Mouse (Mus musculus): ENCODE measurements around the gene Prune1.
A peak's percentile ranks its signal among the peaks of the same experiment; 100 is the strongest.

The Prune1 gene

DNA sequence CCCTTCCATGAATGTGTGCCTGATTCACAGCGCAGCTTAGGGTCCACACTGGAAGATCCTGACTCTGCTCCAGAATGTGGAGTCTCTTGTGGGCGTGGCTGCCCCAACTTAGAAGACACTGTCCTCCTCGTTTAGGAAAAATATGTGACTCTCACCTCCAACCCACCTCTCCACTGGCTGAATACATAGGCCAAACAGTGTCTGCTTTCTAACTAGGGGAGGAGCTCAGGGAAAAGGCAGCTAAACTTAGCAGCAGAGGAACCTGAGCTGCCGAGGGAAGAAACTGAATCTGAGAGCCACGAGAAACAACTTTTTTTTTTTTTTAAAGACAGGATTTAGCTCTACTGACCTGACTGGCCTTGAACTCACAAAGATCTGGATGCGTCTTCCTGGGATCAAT is 6.7 kb downstream of the Prune1 start:
- no peak for DNase-seq

- no peak for DNase-seq
Measured at GRCm38 (mm10) chr3:95274453-95274852, 7.4 kb downstream of the Prune1 start.

DNA sequence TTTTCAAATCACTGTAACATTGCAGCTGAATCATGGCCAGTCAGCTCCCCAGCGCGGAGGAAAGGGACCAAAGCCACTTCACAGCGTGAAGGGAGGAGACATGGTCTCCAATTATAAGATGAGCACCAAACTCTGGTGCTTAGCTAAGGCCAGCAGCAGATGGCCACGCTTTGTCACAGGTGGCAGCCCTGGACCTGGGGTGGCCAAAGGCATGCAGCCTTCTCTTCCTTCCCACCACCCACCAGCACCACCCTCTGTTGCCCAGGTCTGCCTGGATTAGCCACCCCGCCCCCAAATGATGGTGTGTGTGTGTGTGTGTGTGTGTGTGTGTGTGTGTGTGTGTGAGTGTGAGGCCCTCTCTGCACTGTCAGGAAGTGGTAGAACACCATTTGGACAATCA is 8.4 kb downstream of the Prune1 start:
- no peak for DNase-seq

DNA sequence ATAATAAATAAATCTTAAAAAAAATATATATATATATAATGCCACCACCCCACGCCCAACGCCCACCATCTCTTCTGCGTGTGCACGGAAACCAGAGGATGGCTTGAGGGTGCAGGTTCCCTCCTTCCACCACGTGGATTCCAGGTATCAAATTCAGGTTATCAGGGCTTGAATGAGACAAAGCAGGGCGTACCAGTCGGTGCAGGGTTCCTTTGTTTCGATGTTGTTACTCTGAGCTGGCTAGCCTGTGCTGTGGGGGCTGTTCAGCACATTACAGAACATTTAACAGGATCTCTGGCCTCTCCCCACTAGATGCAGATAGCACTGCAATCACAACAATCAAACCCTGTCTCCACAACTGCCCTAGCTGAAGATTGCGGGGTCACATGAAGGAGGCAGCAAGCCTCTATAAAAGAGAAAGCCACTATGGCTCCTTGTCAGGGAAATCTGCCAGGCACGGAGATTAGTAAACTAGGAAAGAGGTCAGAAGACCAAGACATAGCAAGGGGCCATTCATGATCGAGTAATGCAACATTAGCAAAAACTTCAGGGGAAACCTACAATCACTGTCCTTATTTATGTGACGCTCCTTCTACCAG is 11.0 kb downstream of the Prune1 start:
- no peak for DNase-seq

DNA sequence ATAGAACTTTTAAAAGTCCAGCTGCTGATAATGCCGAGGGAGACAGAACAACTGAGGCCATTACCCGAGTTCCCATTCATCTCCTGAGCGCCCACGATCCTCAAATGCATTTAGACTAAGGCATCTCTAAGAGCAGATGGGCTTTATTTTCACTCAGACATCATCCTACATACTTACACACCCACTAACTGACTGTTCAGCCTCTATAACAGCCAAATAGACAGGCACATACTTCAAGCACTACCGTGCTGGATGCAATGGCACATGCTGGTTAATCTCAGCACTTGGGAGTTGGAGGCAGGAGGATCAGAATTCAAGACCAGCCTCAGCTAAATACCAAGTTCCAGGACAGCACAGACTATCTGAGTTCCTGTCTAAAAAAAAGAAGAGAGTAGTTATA is 12.1 kb downstream of the Prune1 start:
- peak; percentile 51 for DNase-seq

- no peak for DNase-seq
Measured at GRCm38 (mm10) chr3:95267855-95268254, 14.0 kb downstream of the Prune1 start.

- no peak for DNase-seq
Measured at GRCm38 (mm10) chr3:95266052-95266451, 15.8 kb downstream of the Prune1 start.

DNA sequence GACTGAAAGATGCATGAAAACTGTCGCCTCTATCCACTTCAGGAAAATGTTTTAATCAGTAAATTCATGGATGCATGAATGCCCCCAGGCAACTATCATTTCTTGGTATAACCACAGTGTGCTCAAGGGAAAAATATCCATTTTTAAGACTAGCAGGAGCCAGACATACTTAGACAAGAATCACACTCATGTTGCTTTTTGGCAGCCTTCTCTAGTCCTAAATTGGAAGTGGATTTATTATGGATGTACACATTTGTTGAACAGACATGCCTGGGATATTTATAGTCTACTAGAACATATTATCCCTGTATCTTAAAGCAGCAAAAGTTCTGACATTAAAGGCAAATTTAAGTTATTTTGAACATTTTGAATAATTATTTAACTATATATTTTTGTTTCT is 17.2 kb downstream of the Prune1 start:
- no peak for DNase-seq

DNA sequence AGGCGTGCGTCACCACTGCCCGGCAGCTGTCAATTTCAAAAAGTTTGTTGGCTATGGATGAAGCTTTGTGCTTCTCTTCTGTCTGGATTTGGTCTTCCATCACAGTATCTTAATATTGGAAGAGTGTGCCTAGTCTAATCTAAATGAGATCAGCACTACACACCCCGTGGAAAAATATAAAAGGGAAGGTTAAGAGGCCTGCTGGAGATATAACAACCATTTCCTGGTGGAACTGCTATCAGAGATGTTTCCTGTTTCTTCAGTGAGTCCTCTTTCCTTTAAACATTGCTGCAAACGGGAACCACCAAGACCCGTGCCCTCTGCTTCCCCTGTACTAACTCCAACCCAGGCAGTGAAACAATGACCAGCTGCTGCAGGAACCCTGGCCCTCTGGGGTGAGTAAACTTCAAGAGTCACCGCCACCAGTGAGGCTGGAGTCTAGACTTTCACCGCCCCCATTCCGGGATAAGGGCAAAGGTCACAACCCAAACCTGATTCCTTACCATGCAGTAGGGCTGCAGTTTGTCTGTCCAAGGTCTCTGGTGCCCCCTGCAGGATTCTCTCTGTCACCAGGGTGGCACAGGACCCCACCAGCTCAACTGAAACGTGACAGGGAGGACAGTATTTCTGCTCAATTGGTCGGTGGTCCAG is 18.7 kb downstream of the Prune1 start:
- DNase-seq, result peak; percentile 57

DNA sequence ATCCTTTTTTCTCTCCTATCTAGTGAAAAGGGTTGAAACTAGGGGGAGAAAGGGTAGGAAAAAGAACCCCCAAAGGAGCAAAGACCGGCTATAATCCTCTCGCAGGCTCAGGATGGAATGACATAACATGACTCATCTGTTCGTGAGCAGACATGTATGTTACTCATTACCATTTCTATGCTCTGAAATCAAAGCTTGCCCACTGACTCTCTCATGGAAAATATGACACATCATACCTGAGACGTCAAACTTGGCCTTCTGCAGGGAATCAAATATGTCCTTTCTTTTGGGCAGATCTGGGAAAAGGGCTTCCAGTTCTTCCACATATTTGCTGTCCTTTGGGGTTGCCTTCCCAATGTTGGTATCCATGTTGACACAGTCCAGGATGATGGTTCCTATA is 19.9 kb downstream of the Prune1 start:
- no peak for DNase-seq

- DNase-seq, result no peak
Measured at GRCm38 (mm10) chr3:95256931-95257330, 24.9 kb downstream of the Prune1 start.

- DNase-seq, result no peak
Measured at GRCm38 (mm10) chr3:95250783-95251424, 31.0 kb downstream of the Prune1 start, which contains the start of gene Bnipl. Bnipl (minus strand) TSS chr3:95251193.

DNA sequence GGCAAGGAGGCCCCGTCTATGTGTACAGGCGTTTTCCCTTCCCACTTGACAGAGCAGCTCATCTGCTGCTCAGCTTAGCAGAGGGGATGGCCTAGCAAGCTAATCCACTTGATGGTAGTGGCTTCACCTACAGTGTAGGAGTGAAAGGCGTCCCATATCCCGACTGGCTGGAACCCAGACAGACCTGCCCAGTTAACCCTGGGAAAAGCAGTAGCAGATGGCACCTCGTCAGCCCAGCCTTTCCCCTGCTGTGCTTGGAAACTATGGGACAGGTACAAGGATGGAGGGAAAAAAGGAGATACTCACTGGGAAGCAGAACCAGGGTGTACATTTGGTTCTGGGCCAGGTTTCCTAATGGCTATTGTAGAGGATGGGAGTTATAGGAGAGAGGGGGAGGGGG is 31.5 kb downstream of the Prune1 start:
- DNase-seq, result no peak

GRCm38 (mm10) chr3:95247660-95248336 is 34.1 kb downstream of the Prune1 start:
- DNase-seq, result no peak

DNA sequence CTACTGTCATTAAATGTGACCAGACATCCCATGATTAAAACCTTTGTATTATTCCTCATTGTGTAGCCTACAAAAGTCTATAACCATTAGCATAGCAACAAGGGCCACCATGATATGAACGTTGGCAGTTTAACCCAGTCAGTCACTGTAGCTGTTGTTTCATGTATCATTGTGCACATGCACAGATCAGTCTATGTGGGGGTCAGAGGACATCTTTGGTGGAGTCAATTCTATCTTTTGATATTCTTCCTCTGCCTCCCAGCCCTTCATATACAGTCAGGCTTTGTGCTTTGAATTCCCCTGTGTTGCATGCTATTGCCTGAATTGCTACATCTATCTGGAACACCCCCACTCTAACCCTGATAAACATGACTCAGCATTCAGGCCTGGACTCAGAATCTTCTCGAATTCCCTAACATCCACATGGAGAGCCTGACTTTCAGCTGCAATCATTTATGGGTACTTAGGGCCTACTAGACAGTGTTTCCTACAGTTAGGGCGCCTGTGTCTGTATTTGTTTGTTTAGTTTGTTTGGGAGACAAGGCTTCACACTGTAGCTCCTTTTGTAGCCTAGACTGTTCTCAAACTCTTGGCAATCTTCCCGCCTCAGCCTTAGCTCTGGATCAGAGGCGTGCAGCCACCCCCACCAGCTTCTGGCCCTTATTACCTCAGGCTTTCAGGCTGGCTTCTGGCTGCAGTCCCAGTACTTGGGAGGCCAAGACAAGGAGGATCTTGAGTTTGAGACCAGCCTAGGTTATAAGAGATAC is 35.2 kb downstream of the Prune1 start:
- peak; percentile 71 for DNase-seq

GRCm38 (mm10) chr3:95243086-95243485 is 38.8 kb downstream of the Prune1 start:
- DNase-seq, result no peak

DNA sequence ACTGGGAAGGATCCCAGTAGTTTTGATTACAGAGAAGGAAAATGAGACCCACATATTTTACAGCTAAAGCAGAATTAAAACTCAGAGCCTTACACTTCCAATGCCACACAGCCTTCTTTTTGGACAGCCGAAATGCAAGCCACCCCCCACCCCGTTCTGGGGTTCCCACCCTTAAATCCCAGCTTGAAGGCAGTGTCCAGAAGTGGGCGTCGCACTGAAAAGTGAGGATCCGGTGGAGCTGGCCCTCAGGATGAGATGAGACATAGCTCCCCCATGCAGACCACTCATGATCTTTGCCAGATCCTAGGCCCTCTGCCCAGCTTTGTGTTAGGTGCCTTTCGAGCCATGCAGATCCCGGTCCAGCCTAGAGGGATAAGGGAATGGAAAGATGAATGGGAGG is 40.4 kb downstream of the Prune1 start, which contains the start of gene Gm128:
Gene Gm128 (minus strand): TSS at position 101 of the 400 bp plus-strand sequence.
- no peak for DNase-seq

- DNase-seq, result no peak
Measured at GRCm38 (mm10) chr3:95240900-95241299, 41.0 kb downstream of the Prune1 start.

DNA sequence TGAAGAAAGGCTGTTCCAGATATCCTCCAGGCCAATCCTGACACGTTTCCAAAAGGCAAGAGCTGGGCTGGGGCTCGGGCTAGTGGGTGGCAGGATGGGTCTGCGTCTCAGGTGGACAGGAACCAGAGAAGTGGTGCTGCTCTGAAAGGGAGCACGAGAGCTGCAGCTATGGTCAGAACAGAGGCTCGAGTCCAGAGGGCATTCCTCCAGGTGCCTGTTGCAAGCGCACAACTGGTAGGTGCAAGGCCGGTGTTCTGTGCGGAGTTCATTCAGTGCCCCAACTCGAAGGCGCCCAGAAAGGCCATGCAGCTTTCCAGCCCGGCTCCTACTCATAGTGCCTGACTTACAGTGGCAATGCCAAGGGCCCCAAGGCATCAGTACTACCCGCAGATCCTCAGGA is 41.9 kb downstream of the Prune1 start:
- DNase-seq, result no peak

GRCm38 (mm10) chr3:95239022-95239421 is 42.9 kb downstream of the Prune1 start:
- no peak for DNase-seq

DNA sequence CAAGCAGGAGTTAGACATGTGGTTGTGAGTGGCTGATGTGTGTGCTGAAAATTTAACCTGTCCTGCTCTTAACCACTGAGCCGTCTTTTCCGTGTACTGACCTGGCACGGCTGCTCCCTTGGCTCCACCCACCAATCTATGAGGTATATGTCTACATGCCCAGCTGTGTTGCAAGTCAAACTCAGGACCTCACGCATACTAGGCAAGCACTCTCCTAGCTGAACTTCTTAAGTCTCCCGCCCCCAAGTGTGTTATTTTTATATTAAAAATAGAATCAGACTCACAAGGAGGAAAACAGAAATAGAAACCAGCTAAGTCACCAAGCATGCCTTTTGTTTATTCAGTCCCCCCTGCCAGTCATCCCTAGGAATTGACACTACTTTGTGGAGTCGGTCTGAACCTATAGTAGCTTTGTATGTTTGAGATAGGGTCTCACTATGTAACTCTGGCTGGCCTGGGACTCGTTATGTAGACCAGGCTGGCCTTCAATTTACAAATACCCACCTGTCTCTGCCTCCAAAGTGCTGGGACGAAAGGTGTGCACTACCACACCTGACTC is 44.3 kb downstream of the Prune1 start:
- DNase-seq, result no peak
